ENCODE assay signal across 7 mouse cellular contexts in genomic region chr6:119175078-119175853, GRCm38 (mm10). TPM values are rescaled to one million over a fixed set of nuclear protein-coding genes. Genes with fewer than 3 reads are reported as not detected.
DNase-seq lines count a peak whose midpoint lies in the region; ATAC-seq lines count a peak whose summit lies in the region.

Gene Dcp1b (plus strand): TSS chr6:119175253.

- H3K4me1 ChIP-seq in embryonic facial prominence, embryonic 10.5 days = peaks cover 24% of the 10 kb centered on the region
- H3K4me1 ChIP-seq in limb, embryonic 10.5 days = peaks cover 18% of the 10 kb centered on the region
- H3K4me1 ChIP-seq in midbrain, embryonic 13.5 days (replicated peaks) = peaks cover 33% of the 10 kb centered on the region

- H3K9me3 ChIP-seq in embryonic facial prominence, embryonic 10.5 days = no peaks in the 10 kb centered on the region
- H3K9me3 ChIP-seq in limb, embryonic 10.5 days (replicated peaks) = no peaks in the 10 kb centered on the region
- no peaks in the 10 kb centered on the region for H3K9me3 ChIP-seq in midbrain, embryonic 13.5 days

- no peaks in the 10 kb centered on the region for H3K36me3 ChIP-seq in embryonic facial prominence, embryonic 10.5 days (replicated peaks)
- no peaks in the 10 kb centered on the region for H3K36me3 ChIP-seq in limb, embryonic 10.5 days
- H3K36me3 ChIP-seq in midbrain, embryonic 13.5 days = no peaks in the 10 kb centered on the region

- H3K9ac ChIP-seq in midbrain, embryonic 13.5 days (replicated peaks) = peak within 1 kb of the TSS; percentile 81

- H3K4me2 ChIP-seq in midbrain, embryonic 13.5 days (replicated peaks) = peak within 1 kb of the TSS; percentile 63

- DNase-seq in adrenal gland, postnatal 10 days = peak; percentile 92
- DNase-seq in embryonic facial prominence, embryonic 10.5 days (ENCODE audit: low spot score) = peak; percentile 96
- DNase-seq in kidney, adult 11 months = peak; percentile 82
- peak; percentile 96 for DNase-seq in limb, embryonic 10.5 days (ENCODE audit: low spot score)
- DNase-seq in spleen, adult 12 weeks (ENCODE audit: low spot score) = peak; percentile 69

- H3K4me3 ChIP-seq in embryonic facial prominence, embryonic 10.5 days = peak within 1 kb of the TSS; percentile 95
- H3K4me3 ChIP-seq in limb, embryonic 10.5 days = peak within 1 kb of the TSS; percentile 94
- H3K4me3 ChIP-seq in midbrain, embryonic 13.5 days (replicated peaks) = peak within 1 kb of the TSS; percentile 71

- ATAC-seq in granulocyte monocyte progenitor cell, adult 5-6 weeks (replicated peaks; ENCODE audit: poor library complexity, severe bottlenecking) = peak; percentile 93
- peak; percentile 94 for ATAC-seq in midbrain, embryonic 13.5 days

- peak within 1 kb of the TSS; percentile 97 for H3K27ac ChIP-seq in embryonic facial prominence, embryonic 10.5 days (replicated peaks)
- peak within 1 kb of the TSS; percentile 96 for H3K27ac ChIP-seq in limb, embryonic 10.5 days
- peak within 1 kb of the TSS; percentile 93 for H3K27ac ChIP-seq in midbrain, embryonic 13.5 days

- under 1% methylated on average over 65 of the region's 65 CpGs for WGBS in embryonic facial prominence, embryonic 10.5 days
- under 1% methylated on average over 65 of the region's 65 CpGs for WGBS in limb, embryonic 10.5 days
- WGBS in midbrain, embryonic 13.5 days = under 1% methylated on average over 65 of the region's 65 CpGs

- H3K27me3 ChIP-seq in embryonic facial prominence, embryonic 10.5 days (replicated peaks; ENCODE audit: low read depth, poor library complexity, severe bottlenecking) = no peaks in the 10 kb centered on the region
- no peaks in the 10 kb centered on the region for H3K27me3 ChIP-seq in limb, embryonic 10.5 days (ENCODE audit: low read depth, poor library complexity, severe bottlenecking)
- H3K27me3 ChIP-seq in midbrain, embryonic 13.5 days = no peaks in the 10 kb centered on the region

RNA-seq across cellular contexts. Expression of gene Dcp1b, which starts in this region (rescaled TPM):
- 10 to 100 TPM; 10.7 to 17.4 TPM for total RNA-seq in adrenal gland, postnatal 10 days (2021)
- 8.4 and 8.7 TPM in 2 replicates for polyA plus RNA-seq in embryonic facial prominence, embryonic 10.5 days (2016; fragmentation: Nextera tagmentation; extraction: Ambion mirVana)
- total RNA-seq in granulocyte monocyte progenitor cell, adult 5-6 weeks (2014; fragmentation: Nextera tagmentation) = 12.2 and 12.8 TPM in 2 replicates
- 8.6 and 10.3 TPM in 2 replicates for total RNA-seq in granulocyte monocyte progenitor cell, adult 5-6 weeks (2017)
- polyA plus RNA-seq in limb, embryonic 10.5 days (2016; fragmentation: Nextera tagmentation; extraction: Ambion mirVana) = 5.7 and 8.9 TPM in 2 replicates
- 14.7 and 15.6 TPM in 2 replicates for polyA plus RNA-seq in midbrain, embryonic 13.5 days (2015; fragmentation: Nextera tagmentation; extraction: Ambion mirVana)

Comparison
In these comparisons a context has a peak if more than half of its experiments do, and no peak if none do; other contexts are left out.
1. Peak in every context shown above with its lines: DNase-seq, ATAC-seq, H3K4me3 ChIP-seq and H3K27ac ChIP-seq.